Mouse (Mus musculus): ENCODE measurements around the gene Fgfr2. TPM values are rescaled to one million over a fixed set of nuclear protein-coding genes. Genes with fewer than 3 reads are reported as not detected.

The Fgfr2 gene
- polyA plus RNA-seq, 1 experiment from 2014 or later: 137 TPM

DNA sequence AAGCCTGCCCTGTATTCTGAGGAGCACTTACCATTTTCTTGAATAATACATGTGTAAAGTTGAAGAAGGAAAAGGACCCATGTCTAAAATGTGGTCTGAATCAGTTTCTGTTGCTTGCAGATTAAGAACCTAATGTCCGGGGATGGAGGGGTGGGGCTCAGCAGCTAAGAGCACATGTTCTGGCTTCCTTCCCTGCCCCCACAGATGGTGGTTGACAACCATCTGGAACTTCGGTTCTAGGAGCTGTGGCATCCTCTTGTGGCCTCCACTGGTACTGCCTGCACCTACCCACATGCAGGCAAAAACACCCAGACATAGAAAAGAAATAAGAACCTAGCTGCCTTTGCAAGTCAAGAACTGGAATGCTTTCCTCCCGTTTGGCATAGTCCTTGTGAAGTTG is 119.7 kb downstream of the Fgfr2 start:
- Histone ChIP-seq H3K9me3 (replicated peaks) (no peaks in the 10 kb centered on the region), H3K4me1 (peaks cover 44% of the 10 kb centered on the region), H3K27ac (replicated peaks) (no peak overlapping the region), H3K36me3 (peaks cover 11% of the 10 kb centered on the region), H3K27me3 (no peaks in the 10 kb centered on the region), H3K9ac (no peak overlapping the region), H3K4me3 (replicated peaks) (no peak overlapping the region), H3K4me2 (replicated peaks) (no peak overlapping the region)
- no peak; the same call in 1 of the 2 replicates for ATAC-seq (ENCODE audit: insufficient number of reproducible peaks, low FRiP score, low TSS enrichment, low read depth)
- WGBS: 14% methylated on average over 3 of the region's 3 CpGs

DNA sequence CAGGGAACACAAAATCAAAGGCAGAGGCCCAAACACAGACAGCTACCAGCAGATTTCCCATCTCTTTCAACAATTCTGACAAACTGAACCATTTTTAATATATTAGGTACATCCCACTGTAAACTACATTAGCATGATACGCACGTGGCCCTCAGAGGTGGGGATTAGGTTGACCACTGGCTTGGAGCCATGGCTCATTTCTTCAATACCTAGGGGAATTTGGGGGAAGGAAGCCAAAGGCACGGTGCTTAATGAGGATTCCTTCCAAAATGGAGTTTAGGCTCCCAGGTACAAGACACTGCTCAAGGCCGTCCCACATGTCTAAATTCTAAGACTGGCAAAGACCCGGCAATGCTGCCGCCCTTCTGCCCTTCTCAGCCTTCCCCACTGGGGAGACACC is 120.9 kb downstream of the Fgfr2 start:
- no peaks in the 10 kb centered on the region for H3K9me3 ChIP-seq (replicated peaks)
- H3K27ac ChIP-seq (replicated peaks): no peak overlapping the region
- H3K36me3 ChIP-seq: peaks cover 23% of the 10 kb centered on the region
- no peaks in the 10 kb centered on the region for H3K27me3 ChIP-seq
- no peak overlapping the region for H3K4me3 ChIP-seq (replicated peaks)
- 86% methylated on average over 6 of the region's 6 CpGs for WGBS
- H3K4me1 ChIP-seq: peaks cover 39% of the 10 kb centered on the region
- no peak for ATAC-seq (ENCODE audit: insufficient number of reproducible peaks, low FRiP score, low TSS enrichment, low read depth)
- H3K4me2 ChIP-seq (replicated peaks): no peak overlapping the region
- H3K9ac ChIP-seq: no peak overlapping the region

DNA sequence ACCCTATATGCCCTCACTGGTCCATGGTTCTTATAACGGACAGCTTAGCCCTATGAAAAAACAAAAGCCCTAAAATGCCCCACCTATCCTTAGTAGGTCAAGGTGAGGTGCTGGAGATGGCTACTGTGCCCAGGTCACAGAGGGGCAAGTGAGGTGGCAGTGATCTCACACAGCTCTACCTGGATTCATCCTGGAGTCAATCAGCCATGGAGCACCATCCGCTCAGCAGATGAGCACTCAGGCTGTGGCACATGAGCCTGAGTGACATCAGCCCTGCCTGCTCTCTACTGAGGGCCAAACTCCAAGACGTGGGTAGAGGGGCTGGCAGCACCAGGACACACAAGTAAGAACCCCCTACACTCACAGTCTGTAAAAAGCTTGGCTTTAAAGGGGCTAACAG is 121.8 kb downstream of the Fgfr2 start:
- peaks cover 31% of the 10 kb centered on the region for H3K4me1 ChIP-seq
- H3K27ac ChIP-seq (replicated peaks): no peak overlapping the region
- no peaks in the 10 kb centered on the region for H3K27me3 ChIP-seq
- H3K4me2 ChIP-seq (replicated peaks): no peak overlapping the region
- H3K36me3 ChIP-seq: peaks cover 32% of the 10 kb centered on the region
- no peak for ATAC-seq (ENCODE audit: insufficient number of reproducible peaks, low FRiP score, low TSS enrichment, low read depth)
- no peaks in the 10 kb centered on the region for H3K9me3 ChIP-seq (replicated peaks)
- WGBS: 85% methylated on average over 3 of the region's 3 CpGs
- H3K4me3 ChIP-seq (replicated peaks): no peak overlapping the region
- no peak overlapping the region for H3K9ac ChIP-seq

DNA sequence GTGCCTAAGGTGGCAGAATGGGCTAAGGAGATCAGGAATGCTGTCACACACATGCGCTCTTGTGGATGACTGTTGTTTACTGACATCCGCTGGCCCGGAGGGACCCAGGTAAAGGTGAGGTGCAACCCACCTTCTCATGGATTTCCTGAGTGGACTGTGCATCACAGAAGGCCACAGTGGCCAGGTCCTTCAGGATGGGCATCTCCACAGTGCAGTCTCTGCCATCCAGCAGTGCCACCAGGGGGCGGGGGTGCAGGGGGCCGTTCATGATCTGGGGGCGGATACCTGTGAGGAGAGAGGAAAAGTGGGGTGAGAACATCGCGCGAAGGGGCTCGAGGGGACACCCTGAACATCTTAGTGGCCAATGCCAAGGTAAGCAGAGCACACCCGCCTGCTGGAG is 124.1 kb downstream of the Fgfr2 start:
- peaks cover 16% of the 10 kb centered on the region for H3K4me1 ChIP-seq
- H3K4me3 ChIP-seq (replicated peaks): no peak overlapping the region
- ATAC-seq (ENCODE audit: insufficient number of reproducible peaks, low FRiP score, low TSS enrichment, low read depth): no peak
- H3K4me2 ChIP-seq (replicated peaks): no peak overlapping the region
- no peaks in the 10 kb centered on the region for H3K9me3 ChIP-seq (replicated peaks)
- no peak overlapping the region for H3K27ac ChIP-seq (replicated peaks)
- 95% methylated on average over 11 of the region's 11 CpGs for WGBS
- H3K9ac ChIP-seq: no peak overlapping the region
- H3K27me3 ChIP-seq: no peaks in the 10 kb centered on the region
- peaks cover 51% of the 10 kb centered on the region for H3K36me3 ChIP-seq

DNA sequence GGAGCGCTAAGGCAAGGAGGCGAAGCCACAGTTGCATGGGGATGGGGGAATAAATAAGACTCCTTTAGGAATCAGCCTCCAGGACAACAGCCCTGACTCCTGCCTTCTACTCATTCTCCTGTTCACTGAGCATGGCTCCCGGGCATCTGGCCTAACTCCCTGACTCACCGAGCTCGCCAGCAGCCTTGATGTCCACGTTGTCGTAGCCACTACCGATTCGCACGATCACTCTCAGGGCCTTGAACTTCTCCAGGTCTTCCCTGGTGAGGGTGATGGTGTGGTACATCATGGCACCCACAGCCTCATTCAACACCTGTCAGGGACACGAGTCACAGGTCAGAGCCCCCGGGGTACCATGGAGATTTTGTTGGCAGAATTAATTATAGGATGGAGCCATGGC is 124.5 kb downstream of the Fgfr2 start:
- H3K9me3 ChIP-seq (replicated peaks): no peaks in the 10 kb centered on the region
- 93% methylated on average over 12 of the region's 12 CpGs for WGBS
- peaks cover 55% of the 10 kb centered on the region for H3K36me3 ChIP-seq
- no peak for ATAC-seq (ENCODE audit: insufficient number of reproducible peaks, low FRiP score, low TSS enrichment, low read depth)
- no peak overlapping the region for H3K4me2 ChIP-seq (replicated peaks)
- no peak overlapping the region for H3K27ac ChIP-seq (replicated peaks)
- H3K4me3 ChIP-seq (replicated peaks): no peak overlapping the region
- no peaks in the 10 kb centered on the region for H3K27me3 ChIP-seq
- peaks cover 11% of the 10 kb centered on the region for H3K4me1 ChIP-seq
- no peak overlapping the region for H3K9ac ChIP-seq

DNA sequence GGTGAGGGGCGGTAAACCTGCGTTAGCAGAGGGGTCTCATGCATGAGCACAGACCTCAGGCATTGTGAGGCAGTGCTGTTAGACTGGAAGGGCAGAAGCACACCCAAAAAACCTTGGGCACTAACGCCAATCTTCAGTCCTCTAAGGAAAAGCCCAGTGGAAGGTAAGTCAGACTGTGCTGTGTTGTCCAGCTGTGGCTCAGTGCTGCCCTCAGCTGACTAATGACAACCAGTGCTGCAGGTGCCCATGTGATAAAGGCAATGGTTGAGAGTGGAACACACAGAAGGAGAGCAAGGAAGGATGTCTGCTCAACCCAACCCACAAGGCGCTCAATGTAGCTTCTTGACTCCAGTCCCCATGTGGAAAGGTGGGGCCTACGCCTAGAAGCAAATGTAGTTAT is 126.8 kb downstream of the Fgfr2 start:
- no peak overlapping the region for H3K4me3 ChIP-seq (replicated peaks)
- H3K4me1 ChIP-seq: no peaks in the 10 kb centered on the region
- no peaks in the 10 kb centered on the region for H3K9me3 ChIP-seq (replicated peaks)
- ATAC-seq (ENCODE audit: insufficient number of reproducible peaks, low FRiP score, low TSS enrichment, low read depth): no peak
- no peaks in the 10 kb centered on the region for H3K27me3 ChIP-seq
- no peak overlapping the region for H3K9ac ChIP-seq
- H3K4me2 ChIP-seq (replicated peaks): no peak overlapping the region
- H3K36me3 ChIP-seq: peaks cover 74% of the 10 kb centered on the region
- H3K27ac ChIP-seq (replicated peaks): no peak overlapping the region
- WGBS: 91% methylated on average over 5 of the region's 5 CpGs

DNA sequence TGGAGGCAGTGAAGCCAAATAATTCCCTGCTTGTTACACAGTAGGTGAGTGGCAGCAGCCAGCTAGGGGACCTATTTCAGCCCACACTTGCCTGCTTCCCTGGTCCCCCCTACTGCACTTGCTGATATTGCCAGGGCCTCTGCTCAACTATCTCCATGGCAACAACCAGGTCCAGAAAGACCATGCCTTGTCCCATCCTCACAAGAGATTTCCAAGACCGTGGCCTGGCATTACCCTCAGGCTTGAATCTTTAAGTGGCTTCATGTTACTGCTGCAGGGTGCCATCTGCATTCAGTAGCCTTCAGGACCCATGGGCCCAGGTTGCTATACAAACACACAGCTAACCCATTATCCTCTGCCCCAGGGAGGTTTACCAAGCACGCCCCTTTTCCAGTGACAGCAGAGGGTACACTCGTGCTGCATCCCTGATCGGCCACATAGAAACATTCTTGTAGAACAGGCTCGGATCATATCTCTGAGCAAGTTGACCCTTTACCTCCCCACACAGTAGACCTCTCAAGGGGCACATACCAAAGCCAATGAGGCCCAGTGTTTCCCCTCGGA is 128.4 kb downstream of the Fgfr2 start:
- no peaks in the 10 kb centered on the region for H3K9me3 ChIP-seq (replicated peaks)
- H3K27me3 ChIP-seq: no peaks in the 10 kb centered on the region
- 61% methylated on average over 6 of the region's 6 CpGs for WGBS
- no peak overlapping the region for H3K9ac ChIP-seq
- H3K4me2 ChIP-seq (replicated peaks): no peak overlapping the region
- H3K4me3 ChIP-seq (replicated peaks): no peak overlapping the region
- no peak for ATAC-seq (ENCODE audit: insufficient number of reproducible peaks, low FRiP score, low TSS enrichment, low read depth)
- H3K4me1 ChIP-seq: no peaks in the 10 kb centered on the region
- no peak overlapping the region for H3K27ac ChIP-seq (replicated peaks)
- H3K36me3 ChIP-seq: peaks cover 91% of the 10 kb centered on the region

DNA sequence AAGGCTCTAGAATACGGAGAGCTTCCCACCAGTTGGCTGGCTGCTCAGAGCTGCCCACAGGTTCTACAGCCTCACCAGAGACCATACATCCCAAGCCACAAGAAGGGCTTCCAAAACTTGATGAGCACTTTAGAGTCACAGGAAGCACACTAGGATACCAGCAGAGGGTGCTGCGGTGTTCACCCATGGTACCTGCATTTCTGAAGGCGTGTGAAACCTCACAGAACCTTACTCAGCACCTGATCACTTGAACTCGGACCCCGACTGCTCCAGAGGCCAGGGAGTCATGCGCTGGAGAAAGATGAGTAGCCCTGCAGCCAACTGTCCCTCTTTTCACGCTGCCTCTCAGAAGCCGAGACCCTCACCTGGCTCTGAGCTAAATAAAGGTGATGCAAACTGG is 129.0 kb downstream of the Fgfr2 start:
- no peaks in the 10 kb centered on the region for H3K27me3 ChIP-seq
- 81% methylated on average over 8 of the region's 8 CpGs for WGBS
- H3K9ac ChIP-seq: no peak overlapping the region
- no peak for ATAC-seq (ENCODE audit: insufficient number of reproducible peaks, low FRiP score, low TSS enrichment, low read depth)
- H3K36me3 ChIP-seq: peaks cover 93% of the 10 kb centered on the region
- no peak overlapping the region for H3K27ac ChIP-seq (replicated peaks)
- no peaks in the 10 kb centered on the region for H3K4me1 ChIP-seq
- H3K4me2 ChIP-seq (replicated peaks): no peak overlapping the region
- H3K9me3 ChIP-seq (replicated peaks): no peaks in the 10 kb centered on the region
- H3K4me3 ChIP-seq (replicated peaks): no peak overlapping the region

DNA sequence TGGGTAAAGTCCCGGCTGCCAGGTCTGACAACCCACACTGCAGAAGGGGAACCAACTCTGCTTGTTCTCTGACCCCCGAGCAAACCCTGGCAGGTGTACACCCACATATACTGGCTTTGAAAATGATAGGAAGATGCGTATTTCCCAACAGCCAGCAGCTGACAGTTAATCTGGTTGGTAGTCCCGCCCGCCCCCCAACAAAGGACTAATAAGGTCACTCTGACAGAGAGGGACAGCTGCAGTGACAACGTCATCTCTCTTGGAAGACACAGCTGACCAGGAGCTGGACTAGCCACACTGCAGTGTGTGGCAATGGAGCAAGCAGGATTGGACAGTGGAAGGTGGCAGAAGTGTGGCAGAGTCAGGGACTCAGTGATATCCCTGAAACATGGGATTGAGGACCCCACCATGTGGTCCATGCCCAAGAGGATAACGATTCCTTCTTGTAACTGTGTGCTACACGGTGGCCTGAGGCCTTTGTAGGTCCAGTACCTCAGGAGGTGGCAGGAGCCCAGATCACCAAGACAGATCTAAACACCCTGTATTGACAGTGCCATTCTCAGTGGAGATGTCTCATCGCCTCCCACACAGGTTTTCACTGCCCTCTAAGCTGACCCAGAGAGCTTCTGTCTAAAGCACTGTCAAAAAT is 130.1 kb downstream of the Fgfr2 start:
- no peaks in the 10 kb centered on the region for H3K27me3 ChIP-seq
- H3K27ac ChIP-seq (replicated peaks): no peak overlapping the region
- ATAC-seq (ENCODE audit: insufficient number of reproducible peaks, low FRiP score, low TSS enrichment, low read depth): no peak
- H3K4me2 ChIP-seq (replicated peaks): no peak overlapping the region
- H3K36me3 ChIP-seq: peaks cover 93% of the 10 kb centered on the region
- H3K4me3 ChIP-seq (replicated peaks): no peak overlapping the region
- WGBS: 86% methylated on average over 9 of the region's 9 CpGs
- H3K4me1 ChIP-seq: no peaks in the 10 kb centered on the region
- H3K9ac ChIP-seq: no peak overlapping the region
- H3K9me3 ChIP-seq (replicated peaks): no peaks in the 10 kb centered on the region

DNA sequence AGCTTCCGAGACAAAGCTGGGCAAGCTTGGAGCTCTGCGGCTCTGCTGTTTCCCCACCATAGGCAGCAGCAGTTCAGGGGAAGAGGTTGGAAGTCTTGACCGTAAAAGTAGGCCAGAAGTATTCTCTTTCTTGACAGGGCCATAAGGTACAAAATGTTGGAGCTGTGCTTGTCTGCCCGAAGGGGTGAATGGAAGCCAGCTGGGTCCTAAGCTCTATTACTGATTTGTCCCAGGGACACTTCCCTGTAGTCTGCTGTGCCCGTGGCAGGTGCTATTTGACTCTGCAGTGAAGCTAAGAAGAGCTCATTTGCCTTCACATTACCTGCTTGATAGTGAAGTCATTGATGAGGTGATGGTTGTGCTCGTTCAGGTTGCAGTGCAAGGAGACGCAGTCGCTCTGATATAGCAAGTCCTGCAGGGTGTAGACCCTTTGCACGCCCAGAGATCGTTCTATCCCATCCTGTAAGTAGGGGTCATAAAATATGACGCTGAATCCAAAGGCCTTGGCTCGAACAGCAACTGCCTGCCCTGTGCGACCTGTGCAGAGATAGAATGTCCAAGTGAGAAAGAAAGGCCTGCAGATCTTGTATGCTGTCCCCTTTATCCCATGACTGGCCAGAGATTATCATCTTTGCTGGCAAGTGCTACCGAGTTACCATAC is 131.8 kb downstream of the Fgfr2 start:
- Histone ChIP-seq H3K36me3 (peaks cover 84% of the 10 kb centered on the region), H3K4me1 (no peaks in the 10 kb centered on the region), H3K4me3 (replicated peaks) (no peak overlapping the region), H3K9ac (no peak overlapping the region), H3K27ac (replicated peaks) (no peak overlapping the region), H3K27me3 (no peaks in the 10 kb centered on the region), H3K4me2 (replicated peaks) (no peak overlapping the region), H3K9me3 (replicated peaks) (no peaks in the 10 kb centered on the region)
- 90% methylated on average over 14 of the region's 14 CpGs for WGBS
- no peak for ATAC-seq (ENCODE audit: insufficient number of reproducible peaks, low FRiP score, low TSS enrichment, low read depth)

DNA sequence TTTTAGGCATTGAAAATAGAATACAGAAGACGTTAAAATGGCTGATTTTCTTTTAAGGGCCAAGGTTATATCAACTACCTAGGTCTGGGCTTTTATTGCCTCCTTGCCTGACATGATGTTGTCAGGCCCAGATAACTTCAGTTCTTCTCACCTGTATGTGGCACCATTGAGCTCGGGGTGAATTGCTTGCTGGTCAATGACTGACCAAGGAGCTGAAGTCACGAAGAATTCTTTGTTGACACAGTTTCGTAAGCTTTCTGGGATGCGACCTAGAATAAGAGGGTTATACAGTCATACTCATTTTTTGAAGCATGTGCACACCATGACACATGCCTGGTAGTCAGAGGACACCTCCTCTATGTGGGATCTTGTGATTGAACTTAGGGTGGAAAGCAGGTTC is 133.3 kb downstream of the Fgfr2 start:
- H3K4me1 ChIP-seq: no peaks in the 10 kb centered on the region
- H3K27ac ChIP-seq (replicated peaks): no peak overlapping the region
- no peak overlapping the region for H3K4me2 ChIP-seq (replicated peaks)
- H3K9ac ChIP-seq: no peak overlapping the region
- 92% methylated on average over 5 of the region's 5 CpGs for WGBS
- H3K4me3 ChIP-seq (replicated peaks): no peak overlapping the region
- no peak for ATAC-seq (ENCODE audit: insufficient number of reproducible peaks, low FRiP score, low TSS enrichment, low read depth)
- H3K36me3 ChIP-seq: peaks cover 79% of the 10 kb centered on the region
- no peaks in the 10 kb centered on the region for H3K9me3 ChIP-seq (replicated peaks)
- H3K27me3 ChIP-seq: no peaks in the 10 kb centered on the region

DNA sequence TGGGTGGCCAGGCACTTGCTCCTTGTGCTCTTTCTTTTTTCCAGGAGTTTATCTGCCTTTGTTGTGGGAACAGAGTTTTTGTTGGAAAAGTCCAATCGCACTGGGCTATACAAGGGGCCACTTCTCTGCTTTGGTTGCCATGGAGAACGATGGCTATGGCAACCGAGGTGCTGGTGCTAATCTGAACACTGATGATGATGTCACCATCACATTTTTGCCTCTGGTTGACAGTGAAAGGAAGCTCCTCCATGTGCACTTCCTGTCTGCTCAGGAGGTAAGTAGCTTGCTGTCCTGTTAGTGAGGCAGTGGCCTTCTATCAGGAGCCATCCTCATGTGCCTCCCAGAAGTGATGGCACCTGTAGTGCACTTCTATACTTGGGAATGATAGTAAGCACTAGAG is 140.5 kb downstream of the Fgfr2 start:
- Histone ChIP-seq H3K9ac (no peak overlapping the region), H3K36me3 (peaks cover 49% of the 10 kb centered on the region), H3K27me3 (no peaks in the 10 kb centered on the region), H3K4me1 (no peaks in the 10 kb centered on the region), H3K4me2 (replicated peaks) (no peak overlapping the region), H3K9me3 (replicated peaks) (no peaks in the 10 kb centered on the region), H3K27ac (replicated peaks) (no peak overlapping the region), H3K4me3 (replicated peaks) (no peak overlapping the region)
- ATAC-seq (ENCODE audit: insufficient number of reproducible peaks, low FRiP score, low TSS enrichment, low read depth): no peak
- WGBS: 81% methylated on average over 3 of the region's 3 CpGs

Data from embryonic facial prominence, embryonic 15.5 days (tissue).